Mouse (Mus musculus) liver, embryonic 15.5 days (tissue): ENCODE measurements around the gene F2rl3. TPM values are rescaled to one million over a fixed set of nuclear protein-coding genes. Genes with fewer than 3 reads are reported as not detected.
A peak's percentile ranks its signal among the peaks of the same experiment; 100 is the strongest.

ENCODE experiments used
- ATAC-seq: fragments of 200-750 bp; cut with Nextera tagmentation; 2 replicates; pipeline ENCODE4 v1.8.0; 2017; ENCODE audit warnings: moderate number of reproducible peaks, mild to moderate bottlenecking, moderate library complexity; ENCODE audit not compliant: insufficient read depth
- H3K27ac ChIP-seq: fragments of 300-500 bp; sonication (generic); replicated peaks from 2 replicates; pipeline ENCODE4 v1.5.1; 2015; ENCODE audit warnings: mild to moderate bottlenecking, inconsistent platforms
- H3K27me3 ChIP-seq: fragments of 300-500 bp; sonication (generic); 2 replicates; pipeline ENCODE4 v1.6.1; 2015; ENCODE audit warnings: mild to moderate bottlenecking, inconsistent platforms
- H3K36me3 ChIP-seq: fragments of 300-500 bp; sonication (generic); replicated peaks from 2 replicates; pipeline ENCODE4 v1.6.1; 2015; ENCODE audit warnings: moderate library complexity, mild to moderate bottlenecking, inconsistent platforms
- H3K4me1 ChIP-seq: fragments of 300-500 bp; sonication (generic); replicated peaks from 2 replicates; pipeline ENCODE4 v1.6.1; 2015; ENCODE audit warnings: inconsistent platforms
- H3K4me2 ChIP-seq: fragments of 300-500 bp; sonication (generic); 2 replicates; pipeline ENCODE4 v1.6.1; 2015; ENCODE audit warnings: moderate library complexity, mild to moderate bottlenecking, inconsistent platforms
- H3K4me3 ChIP-seq: fragments of 300-500 bp; sonication (generic); replicated peaks from 2 replicates; pipeline ENCODE4 v1.5.1; 2015; ENCODE audit warnings: mild to moderate bottlenecking, inconsistent platforms
- H3K9ac ChIP-seq: fragments of 300-500 bp; sonication (generic); 2 replicates; pipeline ENCODE4 v1.6.1; 2015; ENCODE audit warnings: moderate library complexity, mild to moderate bottlenecking, inconsistent platforms
- H3K9me3 ChIP-seq: fragments of 300-500 bp; sonication (generic); replicated peaks from 2 replicates; pipeline ENCODE4 v1.6.1; 2016; ENCODE audit warnings: inconsistent platforms
- WGBS: fragments of 180-500 bp; shearing (Covaris S2); methylation state at CpG from one replicate; pipeline ENCODE4 v1.1.7; 2015; ENCODE audit warnings: mixed read lengths; ENCODE audit not compliant: insufficient replicate concordance; 5-methylcytosine and 5-hydroxymethylcytosine counted together
- polyA plus RNA-seq: library from polyadenylated mRNA; unstranded; fragments of >200 nt; fragmentation: Nextera tagmentation; extraction: Ambion mirVana; gene quantifications from 2 replicates; pipeline ENCODE4 v1.2.1, GENCODE M21; 2015

The F2rl3 gene
- polyA plus RNA-seq = 2.8 and 3.1 TPM in 2 replicates

- Histone ChIP-seq H3K9me3 (no peaks in the 10 kb centered on the region), H3K27me3 (no peaks in the 10 kb centered on the region), H3K36me3 (peaks cover 19% of the 10 kb centered on the region), H3K4me1 (no peaks in the 10 kb centered on the region; the same call in 1 of the 2 replicates), H3K4me2 (no peak within 1 kb of the TSS), H3K27ac (no peak within 1 kb of the TSS), H3K9ac (no peak within 1 kb of the TSS), H3K4me3 (no peak within 1 kb of the TSS)
- ATAC-seq = no peak
- 12% methylated on average over 7 of the region's 7 CpGs for WGBS
Measured at GRCm38 (mm10) chr8:72761322-72762051, at the start of gene F2rl3. F2rl3 (plus strand) TSS chr8:72761880.

- no peaks in the 10 kb centered on the region for H3K27me3 ChIP-seq
- H3K4me1 ChIP-seq = no peaks in the 10 kb centered on the region; the same call in 1 of the 2 replicates
- H3K36me3 ChIP-seq = no peaks in the 10 kb centered on the region
- no peak overlapping the region for H3K9ac ChIP-seq
- no peaks in the 10 kb centered on the region for H3K9me3 ChIP-seq
- no peak overlapping the region for H3K27ac ChIP-seq
- H3K4me3 ChIP-seq = no peak overlapping the region
- ATAC-seq = no peak
- H3K4me2 ChIP-seq = no peak overlapping the region
- 47% methylated on average over 6 of the region's 6 CpGs for WGBS
Measured at GRCm38 (mm10) chr8:72712569-72712968, 49.1 kb upstream of the F2rl3 start.

GRCm38 (mm10) chr8:72716594-72716993 is 45.1 kb upstream of the F2rl3 start:
- H3K9ac ChIP-seq = no peak overlapping the region
- 32% methylated on average over 5 of the region's 5 CpGs for WGBS
- H3K27ac ChIP-seq = no peak overlapping the region
- H3K4me1 ChIP-seq = no peaks in the 10 kb centered on the region; the same call in 1 of the 2 replicates
- H3K4me3 ChIP-seq = no peak overlapping the region
- H3K4me2 ChIP-seq = no peak overlapping the region
- H3K9me3 ChIP-seq = no peaks in the 10 kb centered on the region
- no peaks in the 10 kb centered on the region for H3K36me3 ChIP-seq
- H3K27me3 ChIP-seq = no peaks in the 10 kb centered on the region
- no peak for ATAC-seq

GRCm38 (mm10) chr8:72720541-72720940 is 41.1 kb upstream of the F2rl3 start:
- no peaks in the 10 kb centered on the region for H3K9me3 ChIP-seq
- H3K9ac ChIP-seq = no peak overlapping the region
- H3K27me3 ChIP-seq = no peaks in the 10 kb centered on the region
- peaks cover 7% of the 10 kb centered on the region for H3K36me3 ChIP-seq
- no peak overlapping the region for H3K4me2 ChIP-seq
- 13% methylated on average over 1 of the region's 1 CpGs for WGBS
- ATAC-seq = no peak
- H3K4me3 ChIP-seq = no peak overlapping the region
- H3K4me1 ChIP-seq = peaks cover 19% of the 10 kb centered on the region
- H3K27ac ChIP-seq = no peak overlapping the region

- no peak within 1 kb of the TSS for H3K27ac ChIP-seq
Measured at GRCm38 (mm10) chr8:72722769-72723650, 38.7 kb upstream of the F2rl3 start, which contains the start of gene Sin3b. Sin3b (plus strand) TSS chr8:72723285.

GRCm38 (mm10) chr8:72723651-72724001 is 38.1 kb upstream of the F2rl3 start:
- Histone ChIP-seq H3K9me3 (no peaks in the 10 kb centered on the region), H3K4me3 (peak overlapping the region; percentile 89), H3K36me3 (peaks cover 38% of the 10 kb centered on the region), H3K27me3 (no peaks in the 10 kb centered on the region), H3K4me2 (peak overlapping the region; percentile 84), H3K27ac (no peak overlapping the region), H3K4me1 (peaks cover 20% of the 10 kb centered on the region), H3K9ac (peak overlapping the region; percentile 88)
- WGBS = under 1% methylated on average over 30 of the region's 30 CpGs
- peak; percentile 43 for ATAC-seq

More at GRCm38 (mm10) chr8:72722769-72723650, 38.7 kb upstream of the F2rl3 start, which contains the start of gene Sin3b:
- Histone ChIP-seq H3K27me3 (no peaks in the 10 kb centered on the region), H3K4me2 (peak within 1 kb of the TSS; percentile 84), H3K9ac (peak within 1 kb of the TSS; percentile 88), H3K36me3 (peaks cover 32% of the 10 kb centered on the region), H3K4me1 (peaks cover 20% of the 10 kb centered on the region), H3K9me3 (no peaks in the 10 kb centered on the region), H3K4me3 (peak within 1 kb of the TSS; percentile 89)
- peak; percentile 92 for ATAC-seq
- 14% methylated on average over 53 of the region's 56 CpGs for WGBS

- no peaks in the 10 kb centered on the region for H3K27me3 ChIP-seq
- H3K9ac ChIP-seq = no peak overlapping the region
- H3K36me3 ChIP-seq = peaks cover 86% of the 10 kb centered on the region
- peaks cover 18% of the 10 kb centered on the region for H3K4me1 ChIP-seq
- no peak for ATAC-seq
- H3K4me3 ChIP-seq = no peak overlapping the region
- H3K9me3 ChIP-seq = no peaks in the 10 kb centered on the region
- H3K4me2 ChIP-seq = no peak overlapping the region
- no peak overlapping the region for H3K27ac ChIP-seq
- WGBS = 55% methylated on average over 1 of the region's 1 CpGs
Measured at GRCm38 (mm10) chr8:72728636-72729035, 33.0 kb upstream of the F2rl3 start.

- Histone ChIP-seq H3K9ac (no peak overlapping the region), H3K9me3 (no peaks in the 10 kb centered on the region), H3K4me1 (no peaks in the 10 kb centered on the region), H3K36me3 (peaks cover 91% of the 10 kb centered on the region), H3K27ac (no peak overlapping the region), H3K4me2 (no peak overlapping the region), H3K4me3 (no peak overlapping the region), H3K27me3 (no peaks in the 10 kb centered on the region)
- peak; percentile 15; the same call in 1 of the 2 replicates for ATAC-seq
- 57% methylated on average over 5 of the region's 5 CpGs for WGBS
Measured at GRCm38 (mm10) chr8:72735001-72735400, 26.7 kb upstream of the F2rl3 start.

- Histone ChIP-seq H3K4me3 (no peak overlapping the region), H3K9ac (no peak overlapping the region), H3K27ac (no peak overlapping the region), H3K9me3 (no peaks in the 10 kb centered on the region), H3K4me2 (no peak overlapping the region), H3K4me1 (no peaks in the 10 kb centered on the region), H3K27me3 (no peaks in the 10 kb centered on the region), H3K36me3 (peaks cover 81% of the 10 kb centered on the region)
- ATAC-seq = no peak
Measured at GRCm38 (mm10) chr8:72736868-72737267, 24.8 kb upstream of the F2rl3 start.

- no peak overlapping the region for H3K9ac ChIP-seq
- no peak overlapping the region for H3K27ac ChIP-seq
- ATAC-seq = no peak
- H3K4me3 ChIP-seq = no peak overlapping the region
- H3K4me1 ChIP-seq = no peaks in the 10 kb centered on the region
- no peaks in the 10 kb centered on the region for H3K9me3 ChIP-seq
- H3K27me3 ChIP-seq = no peaks in the 10 kb centered on the region
- WGBS = 33% methylated on average over 5 of the region's 5 CpGs
- peaks cover 74% of the 10 kb centered on the region for H3K36me3 ChIP-seq
- H3K4me2 ChIP-seq = no peak overlapping the region
Measured at GRCm38 (mm10) chr8:72746061-72746460, 15.6 kb upstream of the F2rl3 start.

- no peaks in the 10 kb centered on the region for H3K4me1 ChIP-seq
- WGBS = 87% methylated on average over 26 of the region's 26 CpGs
- peaks cover 84% of the 10 kb centered on the region for H3K36me3 ChIP-seq
Measured at GRCm38 (mm10) chr8:72749846-72750245, 11.8 kb upstream of the F2rl3 start.

More at GRCm38 (mm10) chr8:72749846-72750245, 11.8 kb upstream of the F2rl3 start:
- Histone ChIP-seq H3K27me3 (no peaks in the 10 kb centered on the region), H3K27ac (no peak overlapping the region), H3K4me3 (no peak overlapping the region), H3K9ac (no peak overlapping the region), H3K4me2 (no peak overlapping the region), H3K9me3 (no peaks in the 10 kb centered on the region)
- no peak for ATAC-seq
